Mouse (Mus musculus): Measurements from ENCODE around the gene Bola1.

- TF ChIP-seq POLR2A (IDR thresholded peaks at IDR 0.05; ENCODE audit: control insufficient read depth, extremely low read depth, insufficient read depth, low read length, poor library complexity) (no peak), CTCF (IDR thresholded peaks at IDR 0.05; ENCODE audit: borderline replicate concordance, control insufficient read depth, extremely low read depth, insufficient read depth, low read length, poor library complexity) (no peak)
Measured at GRCm38 (mm10) chr3:96180727-96181477, 38.6 kb downstream of the Bola1 start, which contains the start of gene Sv2a.
